Mouse (Mus musculus): ENCODE results near the gene Dpf2.

- TF ChIP-seq CTCF (IDR thresholded peaks at IDR 0.05; ENCODE audit: extremely low read depth, insufficient read depth, low read length) (no peak), POLR2A (IDR thresholded peaks at IDR 0.05; ENCODE audit: extremely low read depth, insufficient read depth, low read length) (no peak)
Measured at GRCm38 (mm10) chr19:5935266-5935665, 22.5 kb upstream of the Dpf2 start.
